Mouse (Mus musculus) MEL (cell line): ENCODE data around the gene Gm20388. TPM values are rescaled to one million over a fixed set of nuclear protein-coding genes. Genes with fewer than 3 reads are reported as not detected.

ENCODE experiments used
- DNase-seq: peaks from one replicate; pipeline ENCODE4 v3.0.0; 2011; ENCODE audit warnings: low read depth, low spot score
- H3K27ac ChIP-seq: 2 replicates; pipeline ENCODE4 v1.5.1; 2012; ENCODE audit warnings: low read depth, mild to moderate bottlenecking, control low read depth, low read length, moderate library complexity; ENCODE audit not compliant: control insufficient read depth
- H3K27me3 ChIP-seq, 2 experiments: fragments of 150-350 bp in 1 of 2; sonication (generic) in 1 of 2; 2 replicates each; pipeline ENCODE4 v1.6.1; 2012; ENCODE audit warnings: low read length in 2 of 2, mild to moderate bottlenecking in 2 of 2, improper control_type of control experiment in 1 of 2, moderate library complexity in 1 of 2; ENCODE audit not compliant: insufficient read depth in 2 of 2, control insufficient read depth in 1 of 2
- H3K36me3 ChIP-seq, 2 experiments: 2 replicates each; pipeline ENCODE4 v1.6.1; 2012 to 2014; ENCODE audit warnings: low read length in 2 of 2, improper control_type of control experiment in 1 of 2, inconsistent platforms in 1 of 2, mild to moderate bottlenecking in 1 of 2; ENCODE audit not compliant: insufficient read depth in 2 of 2, control insufficient read depth in 1 of 2
- H3K4me1 ChIP-seq, 2 experiments: fragments of 150-350 bp in 1 of 2; sonication (generic) in 1 of 2; 2 replicates each; pipeline ENCODE4 v1.6.1; 2012; ENCODE audit warnings: low read length in 2 of 2, improper control_type of control experiment in 1 of 2, mild to moderate bottlenecking in 1 of 2; ENCODE audit not compliant: insufficient read depth in 2 of 2, control insufficient read depth in 1 of 2
- H3K4me3 ChIP-seq, 2 experiments: fragments of 150-350 bp in 1 of 2; sonication (generic) in 1 of 2; 2 replicates each; pipeline ENCODE4 v1.5.1; 2012; ENCODE audit warnings: low read depth in 2 of 2, low read length in 2 of 2, mild to moderate bottlenecking in 2 of 2, moderate library complexity in 2 of 2, control low read depth in 1 of 2, improper control_type of control experiment in 1 of 2; ENCODE audit not compliant: control insufficient read depth in 1 of 2, insufficient read depth in 1 of 2
- H3K79me2 ChIP-seq: 2 replicates; pipeline ENCODE4 v1.6.1; 2012; ENCODE audit warnings: mild to moderate bottlenecking, low read length, moderate library complexity; ENCODE audit not compliant: control insufficient read depth, poor library complexity, insufficient read depth
- H3K9ac ChIP-seq: 2 replicates; pipeline ENCODE4 v1.6.1; 2012; ENCODE audit warnings: low read depth, mild to moderate bottlenecking, control low read depth, low read length, moderate library complexity; ENCODE audit not compliant: control insufficient read depth, poor library complexity, severe bottlenecking
- H3K9me3 ChIP-seq: fragments of 150-350 bp; sonication (generic); replicated peaks from 2 replicates; pipeline ENCODE4 v1.6.1; 2012; ENCODE audit warnings: mild to moderate bottlenecking, low read length, improper control_type of control experiment, moderate library complexity; ENCODE audit not compliant: insufficient read depth
- BHLHE40 ChIP-seq: IDR thresholded peaks from 2 replicates; pipeline ENCODE4 v1.6.1; 2012; ENCODE audit warnings: low read depth, mild to moderate bottlenecking, inconsistent platforms, low read length, improper control_type of control experiment, borderline replicate concordance
- ELF1 ChIP-seq: IDR thresholded peaks from 2 replicates; pipeline ENCODE4 v1.6.1; 2014; ENCODE audit warnings: low read depth, mild to moderate bottlenecking, inconsistent platforms, low read length, improper control_type of control experiment, moderate library complexity
- ETS1 ChIP-seq: IDR thresholded peaks from 2 replicates; pipeline ENCODE4 v1.6.1; 2012; ENCODE audit warnings: low read depth, mild to moderate bottlenecking, inconsistent platforms, low read length, improper control_type of control experiment, moderate library complexity
- GABPA ChIP-seq: IDR thresholded peaks from 2 replicates; pipeline ENCODE4 v1.6.1; 2012; ENCODE audit warnings: low read depth, mild to moderate bottlenecking, inconsistent platforms, low read length, improper control_type of control experiment, moderate library complexity
- GATA1 ChIP-seq: IDR thresholded peaks from 2 replicates; pipeline ENCODE4 v1.6.1; 2011; ENCODE audit warnings: low read depth, low read length, improper control_type of control experiment
- HCFC1 ChIP-seq: IDR thresholded peaks from 2 replicates; pipeline ENCODE4 v1.6.1; 2012; ENCODE audit warnings: low read depth, mild to moderate bottlenecking, inconsistent platforms, low read length, improper control_type of control experiment, moderate library complexity
- KAT2A ChIP-seq: conservative IDR thresholded peaks from 2 replicates; pipeline ENCODE4 v1.6.1; 2012; ENCODE audit warnings: low read depth, low read length, improper control_type of control experiment, inconsistent platforms
- NELFE ChIP-seq: IDR thresholded peaks from 2 replicates; pipeline ENCODE4 v1.6.1; 2011; ENCODE audit warnings: low read depth, low read length, improper control_type of control experiment
- NRF1 ChIP-seq: IDR thresholded peaks from 2 replicates; pipeline ENCODE4 v1.6.1; 2014; ENCODE audit warnings: low read depth, mild to moderate bottlenecking, inconsistent platforms, low read length, improper control_type of control experiment, moderate library complexity; ENCODE audit not compliant: poor library complexity, insufficient read depth, severe bottlenecking
- POLR2AphosphoS5 ChIP-seq: IDR thresholded peaks from 2 replicates; pipeline ENCODE4 v1.6.1; 2012; ENCODE audit warnings: low read depth, borderline replicate concordance, mild to moderate bottlenecking, inconsistent platforms, low read length, moderate library complexity, mixed read lengths
- RAD21 ChIP-seq: IDR thresholded peaks from 2 replicates; pipeline ENCODE4 v1.6.1; 2011; ENCODE audit warnings: mild to moderate bottlenecking, low read depth, low read length, improper control_type of control experiment
- RCOR1 ChIP-seq: IDR thresholded peaks from 2 replicates; pipeline ENCODE4 v1.6.1; 2012; ENCODE audit warnings: low read depth, mild to moderate bottlenecking, inconsistent platforms, low read length, improper control_type of control experiment
- SIN3A ChIP-seq: IDR thresholded peaks from 2 replicates; pipeline ENCODE4 v1.6.1; 2012; ENCODE audit warnings: low read length, improper control_type of control experiment, inconsistent platforms
- SMC3 ChIP-seq: IDR thresholded peaks from 2 replicates; pipeline ENCODE4 v1.6.1; 2011; ENCODE audit warnings: low read depth, low read length, improper control_type of control experiment
- TCF12 ChIP-seq: IDR thresholded peaks from 2 replicates; pipeline ENCODE4 v1.6.1; 2014; ENCODE audit warnings: low read depth, mild to moderate bottlenecking, inconsistent platforms, low read length, improper control_type of control experiment, moderate library complexity
- UBTF ChIP-seq: IDR thresholded peaks from 2 replicates; pipeline ENCODE4 v1.6.1; 2012; ENCODE audit warnings: low read depth, mild to moderate bottlenecking, inconsistent platforms, low read length, improper control_type of control experiment, moderate library complexity, borderline replicate concordance; ENCODE audit not compliant: insufficient read depth
- USF2 ChIP-seq, 2 experiments: IDR thresholded peaks; 2 replicates each; pipeline ENCODE4 v1.6.1; 2011 to 2012; ENCODE audit warnings: improper control_type of control experiment in 2 of 2, low read length in 2 of 2, borderline replicate concordance in 1 of 2, inconsistent platforms in 1 of 2, low read depth in 1 of 2, mild to moderate bottlenecking in 1 of 2; ENCODE audit not compliant: insufficient read depth in 1 of 2
- ZC3H11A ChIP-seq: IDR thresholded peaks from 2 replicates; pipeline ENCODE4 v1.6.1; 2012; ENCODE audit warnings: low read depth, mild to moderate bottlenecking, inconsistent platforms, low read length, improper control_type of control experiment
- ZKSCAN1 ChIP-seq: IDR thresholded peaks from 2 replicates; pipeline ENCODE4 v1.6.1; 2012; ENCODE audit warnings: low read depth, mild to moderate bottlenecking, inconsistent platforms, low read length, improper control_type of control experiment, moderate library complexity
- ZNF384 ChIP-seq: IDR thresholded peaks from 2 replicates; pipeline ENCODE4 v1.6.1; 2012; ENCODE audit warnings: low read depth, mild to moderate bottlenecking, inconsistent platforms, low read length, improper control_type of control experiment
- polyA plus RNA-seq, 2 experiments: library from polyadenylated mRNA; stranded (reverse) in 1 of 2; unstranded in 1 of 2; fragments of >175 nt in 1 of 2; fragments of >200 nt in 1 of 2; gene quantifications; 2 replicates each; pipeline versions ENCODE4 v1.2.1 to v1.2.4; 2012; ENCODE audit warnings: low replicate concordance in 2 of 2, low read depth in 1 of 2; ENCODE audit not compliant: insufficient read length in 2 of 2, insufficient read depth in 1 of 2, missing spikeins in 1 of 2
- total RNA-seq: library from RNA; depleted of rRNA; stranded (reverse); fragments of 300-350 nt; gene quantifications from 2 replicates; pipeline ENCODE4 v1.2.3, GENCODE M21; 2012

Gm20388 gene
- total and polyA plus RNA-seq, 3 experiments = 11.1 to 17.8 TPM; not detected in 1

- no peaks in the 10 kb centered on the region for H3K4me1 ChIP-seq
- DNase-seq = no peak
- H3K27ac ChIP-seq = no peak overlapping the region
- H3K9ac ChIP-seq = no peak overlapping the region
- no peaks in the 10 kb centered on the region for H3K36me3 ChIP-seq
- no peaks in the 10 kb centered on the region for H3K9me3 ChIP-seq
- no peak overlapping the region for H3K4me3 ChIP-seq
- no peaks in the 10 kb centered on the region for H3K27me3 ChIP-seq
- H3K79me2 ChIP-seq = no peaks in the 10 kb centered on the region
- TF ChIP-seq UBTF (no peak), SIN3A (no peak), RAD21 (no peak), ELF1 (no peak), NRF1 (no peak), RCOR1 (no peak), POLR2AphosphoS5 (no peak), USF2 (IDR thresholded peaks at IDR 0.05; ENCODE audit: borderline replicate concordance in 1 of 2, insufficient read depth in 1 of 2, low read depth in 1 of 2, low read length in 2 of 2) (no peak)
Observed at GRCm38 (mm10) chr8:120973046-120973445, 1062.4 kb downstream of the Gm20388 start.

GRCm38 (mm10) chr8:120977131-120977530 lies 1066.5 kb downstream of the Gm20388 start:
- H3K9me3 ChIP-seq = no peaks in the 10 kb centered on the region
- no peaks in the 10 kb centered on the region for H3K79me2 ChIP-seq
- no peak for TF ChIP-seq SMC3
- TF ChIP-seq USF2 (IDR thresholded peaks at IDR 0.05; ENCODE audit: borderline replicate concordance in 1 of 2, insufficient read depth in 1 of 2, low read depth in 1 of 2, low read length in 2 of 2) = no peak
- no peak for TF ChIP-seq ZNF384
- TF ChIP-seq NELFE = no peak
- no peak for TF ChIP-seq GABPA
- no peak for TF ChIP-seq TCF12
- no peak for TF ChIP-seq BHLHE40
- no peak for TF ChIP-seq POLR2AphosphoS5
- TF ChIP-seq HCFC1 = no peak
- TF ChIP-seq GATA1 = no peak
- TF ChIP-seq ZKSCAN1 = no peak
- TF ChIP-seq ELF1 = no peak
- no peak for TF ChIP-seq KAT2A
- TF ChIP-seq ZC3H11A = no peak
- no peak for TF ChIP-seq RCOR1
- no peak for TF ChIP-seq ETS1
- no peaks in the 10 kb centered on the region for H3K4me1 ChIP-seq
- H3K9ac ChIP-seq = no peak overlapping the region
- no peaks in the 10 kb centered on the region for H3K27me3 ChIP-seq
- no peak overlapping the region for H3K4me3 ChIP-seq
- no peak overlapping the region for H3K27ac ChIP-seq
- no peak for DNase-seq
- no peaks in the 10 kb centered on the region for H3K36me3 ChIP-seq
